Mouse (Mus musculus): ENCODE data around the gene 2210407C18Rik.

DNA sequence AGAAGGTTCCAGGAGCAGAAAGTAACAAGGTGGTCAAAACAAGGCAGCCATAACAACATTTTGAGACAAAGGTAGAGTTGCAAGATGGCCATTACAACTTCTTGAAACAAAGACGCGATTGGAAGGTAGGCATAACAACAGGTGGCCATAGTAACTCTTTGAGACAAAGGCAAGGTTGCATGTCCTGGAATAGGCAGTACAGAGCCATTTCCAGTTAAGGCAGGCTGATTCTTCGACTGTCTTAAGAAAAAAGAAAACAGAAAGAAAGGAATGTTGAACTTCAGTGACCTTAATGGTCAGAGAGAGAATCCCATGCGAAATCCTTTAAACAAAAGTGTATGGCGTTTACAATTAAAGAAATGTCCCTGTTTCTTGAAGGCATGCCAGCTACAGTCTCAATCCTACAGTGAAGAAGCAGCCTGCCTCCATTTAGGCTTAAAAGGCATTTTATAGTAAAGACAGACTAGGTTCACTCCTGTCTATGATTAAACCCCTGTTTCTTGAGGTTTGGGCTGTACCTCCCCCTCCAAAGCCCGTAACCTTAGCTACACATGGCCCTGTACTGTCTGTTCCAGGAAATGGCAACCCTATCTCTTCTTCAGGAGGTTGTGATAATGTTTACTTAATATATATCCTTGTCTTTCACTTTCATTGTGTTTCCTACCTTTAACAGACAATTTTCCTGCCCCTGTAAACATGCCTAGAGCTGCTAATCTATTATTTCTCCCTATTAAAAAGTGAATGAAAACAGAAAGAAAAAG is 12.9 kb downstream of the 2210407C18Rik start:
- TF ChIP-seq POLR2A (IDR thresholded peaks at IDR 0.05; ENCODE audit: borderline replicate concordance, low read depth, low read length) (no peak), CTCF (IDR thresholded peaks at IDR 0.05; ENCODE audit: low read depth, low read length) (no peak)

Measured in bone marrow macrophage, adult 2 months (primary cell).